Comparison of ENCODE assay signal across 19 mouse cellular contexts in the genomic region with DNA sequence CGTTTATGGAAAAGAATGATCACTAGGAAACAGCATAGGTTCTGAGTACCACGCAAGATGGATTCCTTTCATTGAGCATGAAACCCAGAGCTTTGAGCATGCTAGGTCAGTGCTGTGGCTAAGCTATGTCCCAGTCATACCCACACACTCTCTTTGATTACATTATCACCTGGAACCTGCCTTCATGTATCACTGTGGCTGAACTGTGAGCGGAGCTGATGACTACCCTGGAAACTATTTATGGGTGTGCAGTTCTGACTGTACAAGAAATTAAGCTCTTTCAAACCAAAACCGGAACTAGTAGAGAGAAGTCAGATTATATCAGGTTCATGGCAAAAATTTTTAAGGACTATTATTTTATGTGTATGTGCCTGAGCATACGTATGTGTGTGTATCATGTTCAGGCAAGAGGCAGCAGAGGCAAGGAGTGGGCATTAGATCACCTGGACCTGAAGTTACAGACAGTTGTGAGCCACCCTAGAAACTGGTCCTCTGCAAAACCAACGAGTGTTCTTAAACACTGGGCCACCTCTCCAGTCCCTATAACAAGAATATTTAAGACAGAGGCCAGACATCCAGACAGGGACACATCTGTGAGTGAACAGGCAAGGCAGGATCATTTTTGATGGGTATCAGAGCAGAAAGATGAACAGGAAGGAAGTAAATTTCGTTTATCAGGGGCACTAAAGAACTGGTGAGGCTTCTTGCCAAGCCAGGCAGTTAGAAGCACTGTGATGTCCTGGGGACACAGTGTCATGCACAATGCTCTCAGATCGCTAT. TPM values are rescaled to one million over a fixed set of nuclear protein-coding genes. Genes with fewer than 3 reads are reported as not detected.
DNase-seq lines count a peak whose midpoint lies in the region; ATAC-seq and TF ChIP-seq lines count a peak whose summit lies in the region.
"Had no signal": no experiment of that assay in that cellular context is flagged by ENCODE, and none has a peak within 500 bp of the region (broad histone marks: within the 10 kb centered on the region; RNA-seq: fewer than 3 reads in every experiment).

No protein-coding gene starts in this region.

- peak overlapping the region; percentile 82 for H3K27ac ChIP-seq in CH12.LX (ENCODE audit: insufficient read depth, low read depth)
- no peak overlapping the region for H3K27ac ChIP-seq in kidney, embryonic 14.5 days (ENCODE audit: low read depth, low read length)
- H3K27ac ChIP-seq: forebrain, embryonic 15.5 days; kidney, postnatal 0 days had no signal

- in situ Hi-C loops in CH12.LX (cut with MboI; ENCODE audit: low pct_ligation_motif_present, low pct_unique_long_range_greater_than_20kb, low sequenced_read_pairs): no loop called here

- H3K9ac ChIP-seq in CH12.LX (ENCODE audit: insufficient read depth, low read depth): 0 out of 2 replicates have a peak overlapping the region, but pooled peaks have one; percentile 35
- no peak overlapping the region for H3K9ac ChIP-seq in kidney, embryonic 14.5 days (ENCODE audit: low read depth, low read length)
- H3K9ac ChIP-seq: forebrain, embryonic 15.5 days had no signal

- no peak overlapping the region for H3K4me3 ChIP-seq in CH12.LX (replicated peaks in 1 of 3; ENCODE audit: low read depth in 2 of 3, low read length in 2 of 3, poor library complexity in 1 of 3)
- no peak overlapping the region for H3K4me3 ChIP-seq in kidney, embryonic 14.5 days (ENCODE audit: low read length)
- H3K4me3 ChIP-seq: forebrain, embryonic 15.5 days had no signal

- TF ChIP-seq POLR2A in CH12.LX (IDR thresholded peaks at IDR 0.05; ENCODE audit: low read depth, low read length): no peak; the same call in 1 of the 2 replicates

- no peaks in the 10 kb centered on the region for H3K27me3 ChIP-seq in CH12.LX (replicated peaks)
- H3K27me3 ChIP-seq in kidney, embryonic 14.5 days (ENCODE audit: control insufficient read depth, insufficient read depth, low read length): no peaks in the 10 kb centered on the region
- H3K27me3 ChIP-seq: forebrain, embryonic 15.5 days had no signal

- H3K79me2 ChIP-seq in CH12.LX (replicated peaks; ENCODE audit: control insufficient read depth, extremely low read depth, insufficient read depth, poor library complexity, severe bottlenecking): no peaks in the 10 kb centered on the region

- H3K4me1 ChIP-seq in CH12.LX (ENCODE audit: control insufficient read depth in 1 of 2, insufficient read depth in 2 of 2): peaks cover 7 to 52% of the 10 kb centered on the region in 2 experiments; a peak in 3 of 4 replicates
- H3K4me1 ChIP-seq in kidney, embryonic 14.5 days (ENCODE audit: control insufficient read depth, insufficient read depth, low read length): no peaks in the 10 kb centered on the region

- TF ChIP-seq CTCF in CH12.LX (conservative IDR thresholded peaks at IDR 0.05 in 1 of 2, IDR thresholded peaks at IDR 0.05 in 1 of 2; ENCODE audit: low read depth in 2 of 2, low read length in 2 of 2): no peak

- peak; percentile 40 for ATAC-seq in granulocyte monocyte progenitor cell, adult 5-6 weeks (replicated peaks; ENCODE audit: poor library complexity, severe bottlenecking)
- peak; percentile 33; the same call in 1 of the 2 replicates for ATAC-seq in monocyte, adult 5-6 weeks (replicated peaks; ENCODE audit: insufficient number of reproducible peaks, low FRiP score, low TSS enrichment, poor library complexity, severe bottlenecking)
- ATAC-seq in kidney, embryonic 14.5 days (ENCODE audit: low FRiP score, low TSS enrichment): no peak
- ATAC-seq: forebrain, embryonic 15.5 days had no signal

- DNase-seq in A20 (ENCODE audit: low read depth, low spot score) (peak; percentile 83), CH12.LX (ENCODE audit: extremely low read depth) (peak; percentile 81)
- DNase-seq in right cerebral cortex, postnatal 25 days: no peak
- no peak for DNase-seq in thymus, adult 18-20 months
- DNase-seq: cerebellum, adult 8-10 months; heart, postnatal 14 days; left cerebral cortex, postnatal 4 days; right cerebral cortex, postnatal 14 days had no signal

- no peak for TF ChIP-seq RAD21 in CH12.LX (IDR thresholded peaks at IDR 0.05; ENCODE audit: low read depth, low read length)

- peak; percentile 80 for TF ChIP-seq EP300 in CH12.LX (IDR thresholded peaks at IDR 0.05; ENCODE audit: low read length)

- 65% methylated on average over 8 of the region's 8 CpGs for WGBS in kidney, embryonic 14.5 days

- dilution Hi-C loops in CH12.LX (cut with MboI; ENCODE audit: extremely low pct_ligation_motif_present, extremely low pct_unique_long_range_greater_than_20kb, low sequenced_read_pairs): no loop called here

- no peaks in the 10 kb centered on the region for H3K36me3 ChIP-seq in CH12.LX (replicated peaks in 1 of 2; ENCODE audit: control insufficient read depth in 1 of 2, insufficient read depth in 1 of 2, low read length in 1 of 2)
- H3K36me3 ChIP-seq in kidney, embryonic 14.5 days (ENCODE audit: control insufficient read depth, insufficient read depth, low read length): no peaks in the 10 kb centered on the region
- H3K36me3 ChIP-seq: forebrain, embryonic 15.5 days had no signal

- peak overlapping the region; percentile 69 for H3K4me2 ChIP-seq in CH12.LX (ENCODE audit: insufficient read depth, low read depth, poor library complexity, severe bottlenecking)
- H3K4me2 ChIP-seq in kidney, embryonic 14.5 days (replicated peaks; ENCODE audit: low read depth, low read length): no peak overlapping the region
- H3K4me2 ChIP-seq: forebrain, embryonic 15.5 days had no signal

- H3K9me3 ChIP-seq in CH12.LX (replicated peaks; ENCODE audit: low read length): no peaks in the 10 kb centered on the region
- no peaks in the 10 kb centered on the region for H3K9me3 ChIP-seq in kidney, embryonic 14.5 days (ENCODE audit: control insufficient read depth, low read length)
- H3K9me3 ChIP-seq: forebrain, embryonic 15.5 days had no signal

TF ChIP-seq in CH12.LX, 34 proteins besides CTCF, POLR2A, EP300 and RAD21:
- TF ChIP-seq IRF4 (IDR thresholded peaks at IDR 0.05; ENCODE audit: low read depth, low read length) (peak; percentile 86), JUND (conservative IDR thresholded peaks at IDR 0.05; ENCODE audit: low read depth, low read length) (peak; percentile 75; the same call in 1 of the 2 replicates), GABPA (IDR thresholded peaks at IDR 0.05; ENCODE audit: insufficient replicate concordance, low read depth, low read length) (no peak), MEF2A (IDR thresholded peaks at IDR 0.05; ENCODE audit: borderline replicate concordance, low read depth, low read length) (peak; percentile 95), ZKSCAN1 (IDR thresholded peaks at IDR 0.05; ENCODE audit: borderline replicate concordance, low read depth, low read length) (no peak), JUN (IDR thresholded peaks at IDR 0.05; ENCODE audit: insufficient read depth, low read depth, low read length) (peak; percentile 49; the same call in 1 of the 2 replicates), ETS1 (conservative IDR thresholded peaks at IDR 0.05; ENCODE audit: low read depth, low read length) (peak; percentile 72), BHLHE40 (IDR thresholded peaks at IDR 0.05; ENCODE audit: low read depth, low read length) (peak; percentile 52)
TF ChIP-seq in CH12.LX: peak in this region for 6.

RNA-seq across cellular contexts. Expression of gene Baz1a, which starts 2.4 kb away (rescaled TPM):
- total RNA-seq in CH12.LX (2012; rRNA removed): 41.7 and 51.2 TPM in 2 replicates
- 89.0 and 95.0 TPM in 2 replicates for total RNA-seq in CH12.LX (2014; rRNA removed)
- 55.6 and 56.0 TPM in 2 replicates for polyA plus RNA-seq in CH12.LX (2012; ENCODE audit: insufficient read length, low read depth)
- 153 and 161 TPM in 2 replicates for total RNA-seq in granulocyte monocyte progenitor cell, adult 5-6 weeks (2014; fragmentation: Nextera tagmentation)
- 156 and 170 TPM in 2 replicates for total RNA-seq in granulocyte monocyte progenitor cell, adult 5-6 weeks (2017)
- total RNA-seq in monocyte, adult 5-6 weeks (2017): 114 to 140 TPM (median 131 TPM) in 3 replicates
- polyA plus RNA-seq in kidney, embryonic 14.5 days (2014; fragmentation: Nextera tagmentation; extraction: Ambion mirVana): 25.2 and 29.0 TPM in 2 replicates

RNA-seq across cellular contexts. Expression of gene Gm20403, which starts 30.2 kb away (rescaled TPM):
- total RNA-seq in CH12.LX (2012; rRNA removed) (not detected in 2 replicates), CH12.LX (2014; rRNA removed) (not detected in 2 replicates)
- polyA plus RNA-seq in CH12.LX (2012; ENCODE audit: insufficient read length, low read depth): not detected in 2 replicates
- total RNA-seq in granulocyte monocyte progenitor cell, adult 5-6 weeks (2014; fragmentation: Nextera tagmentation): not detected in 2 replicates
- not detected in 2 replicates for total RNA-seq in granulocyte monocyte progenitor cell, adult 5-6 weeks (2017)
- total RNA-seq in monocyte, adult 5-6 weeks (2017): not detected in 3 replicates
- not detected in 2 replicates for polyA plus RNA-seq in kidney, embryonic 14.5 days (2014; fragmentation: Nextera tagmentation; extraction: Ambion mirVana)
- total RNA-seq: adrenal gland, postnatal 4 days; ES-E14; gastrocnemius, adult 18-20 months; heart, adult 8-10 months; heart, postnatal 14 days; layer of hippocampus, postnatal 14 days; left cerebral cortex, postnatal 4 days had no signal
- polyA plus RNA-seq: forebrain, embryonic 15.5 days; kidney, postnatal 0 days; liver, embryonic 16.5 days had no signal

Comparison
In these comparisons a context has a peak if more than half of its experiments do, and no peak if none do; other contexts are left out.
1. DNase-seq: peak in A20 (single experiment) and CH12.LX (single experiment); none in right cerebral cortex, postnatal 25 days (single experiment) and thymus, adult 18-20 months (0 of 2).